ENCODE assay signal across 12 mouse cellular contexts in genomic region chr6:103307250-103307580, GRCm38 (mm10).
DNase-seq lines count a peak whose midpoint lies in the region; ATAC-seq and TF ChIP-seq lines count a peak whose summit lies in the region.
"Had no signal": no experiment of that assay in that cellular context is flagged by ENCODE, and none has a peak within 500 bp of the region (broad histone marks: within the 10 kb centered on the region; RNA-seq: fewer than 3 reads in every experiment).

No protein-coding gene starts in this region.

- H3K36me3 ChIP-seq in hindbrain, embryonic 12.5 days = no peaks in the 10 kb centered on the region
- no peaks in the 10 kb centered on the region for H3K36me3 ChIP-seq in midbrain, embryonic 16.5 days (ENCODE audit: control insufficient read depth, insufficient read depth, low read length)
- H3K36me3 ChIP-seq: heart, embryonic 13.5 days had no signal

- no peak for TF ChIP-seq CTCF in brain, embryonic 14.5 days (IDR thresholded peaks at IDR 0.05; ENCODE audit: borderline replicate concordance, extremely low read depth, insufficient read depth, insufficient read length)

- no peak overlapping the region for H3K4me3 ChIP-seq in hindbrain, embryonic 12.5 days
- no peak overlapping the region for H3K4me3 ChIP-seq in midbrain, embryonic 16.5 days (ENCODE audit: low read depth, low read length)
- H3K4me3 ChIP-seq: heart, embryonic 13.5 days had no signal

- peak; percentile 16 for DNase-seq in R1 (ENCODE audit: low read depth, low spot score)
- DNase-seq in brain, embryonic 14.5 days (ENCODE audit: low read depth) = peak; percentile 73
- no peak for DNase-seq in spleen, postnatal 14 days (ENCODE audit: low spot score in 2 of 2)
- no peak for DNase-seq in embryo, embryonic 10 days (ENCODE audit: low spot score)
- DNase-seq in embryo, embryonic 9.5 days (ENCODE audit: extremely low spot score) = no peak
- DNase-seq: gastrocnemius, postnatal 25 days; right cerebral cortex, postnatal 4 days had no signal

- no peaks in the 10 kb centered on the region for H3K27me3 ChIP-seq in hindbrain, embryonic 12.5 days
- H3K27me3 ChIP-seq in midbrain, embryonic 16.5 days (ENCODE audit: control insufficient read depth, insufficient read depth, low read depth, low read length) = no peaks in the 10 kb centered on the region

- no peak for TF ChIP-seq POLR2A in brain, embryonic 14.5 days (IDR thresholded peaks at IDR 0.05; ENCODE audit: borderline replicate concordance, extremely low read depth, insufficient read depth, insufficient read length, poor library complexity, severe bottlenecking)

- peak overlapping the region; percentile 56 for H3K27ac ChIP-seq in hindbrain, embryonic 12.5 days
- peak overlapping the region; percentile 80 for H3K27ac ChIP-seq in midbrain, embryonic 16.5 days (ENCODE audit: low read length)
- H3K27ac ChIP-seq: heart, embryonic 13.5 days; liver, embryonic 14.5 days; macrophage had no signal

- H3K4me2 ChIP-seq in hindbrain, embryonic 12.5 days (replicated peaks) = no peak overlapping the region
- H3K4me2 ChIP-seq in midbrain, embryonic 16.5 days (ENCODE audit: low read length) = no peak overlapping the region; the same call in 1 of the 2 replicates
- H3K4me2 ChIP-seq: heart, embryonic 13.5 days had no signal

- WGBS in hindbrain, embryonic 12.5 days = 20% methylated on average over 3 of the region's 3 CpGs
- 12% methylated on average over 3 of the region's 3 CpGs for WGBS in midbrain, embryonic 16.5 days

- H3K4me1 ChIP-seq in hindbrain, embryonic 12.5 days = peaks cover 3% of the 10 kb centered on the region; the same call in 1 of the 2 replicates
- H3K4me1 ChIP-seq in midbrain, embryonic 16.5 days (ENCODE audit: control insufficient read depth, insufficient read depth, low read length) = peaks cover 11% of the 10 kb centered on the region
- H3K4me1 ChIP-seq: heart, embryonic 13.5 days had no signal

- no peak overlapping the region for H3K9ac ChIP-seq in hindbrain, embryonic 12.5 days
- peak overlapping the region; percentile 41; the same call in 1 of the 2 replicates for H3K9ac ChIP-seq in midbrain, embryonic 16.5 days (ENCODE audit: low read depth, low read length)
- H3K9ac ChIP-seq: heart, embryonic 13.5 days; liver, embryonic 14.5 days had no signal

- peak; percentile 71 for ATAC-seq in hindbrain, embryonic 12.5 days (ENCODE audit: low FRiP score)
- peak; percentile 80 for ATAC-seq in midbrain, embryonic 16.5 days

- H3K9me3 ChIP-seq in hindbrain, embryonic 12.5 days (replicated peaks) = no peaks in the 10 kb centered on the region
- no peaks in the 10 kb centered on the region for H3K9me3 ChIP-seq in midbrain, embryonic 16.5 days (replicated peaks; ENCODE audit: control insufficient read depth, low read length, poor library complexity, severe bottlenecking)
- H3K9me3 ChIP-seq: heart, embryonic 13.5 days had no signal

Comparison
In these comparisons a context has a peak if more than half of its experiments do, and no peak if none do; other contexts are left out.
1. DNase-seq: peak in R1 (single experiment) and brain, embryonic 14.5 days (single experiment); none in spleen, postnatal 14 days (0 of 2), embryo, embryonic 10 days (single experiment) and embryo, embryonic 9.5 days (single experiment).